ENCODE assay signal across 8 mouse cellular contexts in the genomic region with DNA sequence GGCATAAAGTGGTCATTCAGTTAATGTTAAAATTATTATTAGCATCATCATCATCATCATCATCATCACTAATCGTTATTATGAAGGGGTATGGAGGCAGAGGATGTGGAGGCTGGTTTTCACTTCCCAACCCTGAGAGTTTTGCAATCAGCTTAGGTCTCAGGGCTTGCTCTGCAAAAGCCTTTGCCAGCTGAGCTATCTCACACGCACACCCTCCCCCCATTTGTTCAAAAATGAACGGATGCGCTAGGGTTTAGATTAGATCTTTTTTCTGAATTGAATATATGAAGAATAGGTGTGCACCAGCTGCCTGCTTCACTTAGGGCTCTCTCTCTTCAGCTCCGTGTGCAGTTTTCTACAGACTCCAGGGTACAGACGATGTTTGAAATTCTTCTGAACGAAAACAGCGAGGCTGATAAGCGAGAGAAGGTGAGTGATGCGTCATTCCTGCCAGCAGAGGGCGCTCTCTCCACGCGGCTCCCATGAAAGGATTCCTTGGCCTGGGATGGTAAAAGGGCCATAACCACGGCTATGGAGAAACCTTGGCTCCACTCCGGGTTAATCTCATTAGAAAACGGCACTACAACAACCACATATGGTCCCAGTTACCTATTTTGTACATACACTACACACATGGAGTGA. TPM values are rescaled to one million over a fixed set of nuclear protein-coding genes. Genes with fewer than 3 reads are reported as not detected.
A peak's percentile ranks its signal among the peaks of the same experiment; 100 is the strongest.
DNase-seq lines count a peak whose midpoint lies in the region; ATAC-seq and TF ChIP-seq lines count a peak whose summit lies in the region.

No protein-coding gene starts in this region.

- H3K9me3 ChIP-seq in forebrain, postnatal 0 days (ENCODE audit: low read length): no peaks in the 10 kb centered on the region
- H3K9me3 ChIP-seq in hindbrain, embryonic 12.5 days (replicated peaks): no peaks in the 10 kb centered on the region

- no peaks in the 10 kb centered on the region for H3K36me3 ChIP-seq in forebrain, postnatal 0 days (ENCODE audit: insufficient read depth)
- no peaks in the 10 kb centered on the region for H3K36me3 ChIP-seq in hindbrain, embryonic 12.5 days

- peak overlapping the region; percentile 37 for H3K4me2 ChIP-seq in forebrain, postnatal 0 days (ENCODE audit: low read depth)
- peak overlapping the region; percentile 49 for H3K4me2 ChIP-seq in hindbrain, embryonic 12.5 days (replicated peaks)

- H3K4me3 ChIP-seq in cerebellum, adult 2 months (replicated peaks; ENCODE audit: insufficient read depth, low read depth, low read length): no peak overlapping the region
- no peak overlapping the region for H3K4me3 ChIP-seq in forebrain, postnatal 0 days (ENCODE audit: low read depth, low read length)
- no peak overlapping the region for H3K4me3 ChIP-seq in hindbrain, embryonic 12.5 days

- no peak overlapping the region for H3K9ac ChIP-seq in forebrain, postnatal 0 days
- H3K9ac ChIP-seq in hindbrain, embryonic 12.5 days: no peak overlapping the region

- TF ChIP-seq POLR2A in cerebellum, adult 2 months (IDR thresholded peaks at IDR 0.05; ENCODE audit: borderline replicate concordance, insufficient read depth, low read length): no peak

- no peaks in the 10 kb centered on the region for H3K27me3 ChIP-seq in cerebellum, adult 2 months (ENCODE audit: control insufficient read depth, insufficient read depth, low read length)
- 0 out of 2 replicates have a peak, but pooled peaks cover under 1% of the 10 kb centered on the region for H3K27me3 ChIP-seq in forebrain, postnatal 0 days (ENCODE audit: insufficient read depth, low read length)
- H3K27me3 ChIP-seq in hindbrain, embryonic 12.5 days: peaks cover 27% of the 10 kb centered on the region

- peak; percentile 96 for TF ChIP-seq CTCF in cerebellum, adult 2 months (IDR thresholded peaks at IDR 0.05; ENCODE audit: borderline replicate concordance, insufficient read depth, low read depth, low read length)
- TF ChIP-seq CTCF in forebrain, postnatal 0 days (IDR thresholded peaks at IDR 0.05; ENCODE audit: low read depth): peak; percentile 99

- 8% methylated on average over 16 of the region's 16 CpGs for WGBS in cerebellum, adult 2 months
- WGBS in forebrain, postnatal 0 days: 8% methylated on average over 16 of the region's 16 CpGs
- 9% methylated on average over 16 of the region's 16 CpGs for WGBS in hindbrain, embryonic 12.5 days

- ATAC-seq in forebrain, postnatal 0 days: peak; percentile 84
- ATAC-seq in hindbrain, embryonic 12.5 days (ENCODE audit: low FRiP score): 0 out of 2 replicates have a peak, but pooled peaks have one; percentile 54

- no peak overlapping the region for H3K27ac ChIP-seq in cerebellum, adult 2 months (ENCODE audit: insufficient read depth, low read length)
- no peak overlapping the region for H3K27ac ChIP-seq in forebrain, postnatal 0 days (ENCODE audit: low read depth, low read length)
- H3K27ac ChIP-seq in hindbrain, embryonic 12.5 days: no peak overlapping the region

- DNase-seq in NIH3T3 (ENCODE audit: low read depth): peak; percentile 87
- DNase-seq in cerebellum, adult 2 months: peak; percentile 60 to 78
- DNase-seq in forebrain, postnatal 0 days: peak; percentile 89
- peak; percentile 68 to 70 for DNase-seq in layer of hippocampus, postnatal 14 days (ENCODE audit: low spot score in 2 of 2)
- peak; percentile 88 for DNase-seq in lung, postnatal 14 days
- peak; percentile 85 for DNase-seq in retina, postnatal 1 day
- peak; percentile 62 for DNase-seq in urinary bladder, adult 2 months (ENCODE audit: low spot score)

- H3K4me1 ChIP-seq in cerebellum, adult 2 months (ENCODE audit: control insufficient read depth, insufficient read depth, low read length): no peaks in the 10 kb centered on the region
- H3K4me1 ChIP-seq in forebrain, postnatal 0 days (ENCODE audit: insufficient read depth): no peaks in the 10 kb centered on the region
- H3K4me1 ChIP-seq in hindbrain, embryonic 12.5 days: no peaks in the 10 kb centered on the region

RNA-seq across cellular contexts. Expression of a gene that starts 4.5 kb away (rescaled TPM):
- polyA plus RNA-seq in cerebellum, adult 2 months (2012; rRNA removed): 1.9 and 2.3 TPM in 2 replicates
- total RNA-seq in forebrain, postnatal 0 days (2014; rRNA removed): 1.4 and 3.0 TPM in 2 replicates
- 2.2 and 2.4 TPM in 2 replicates for polyA plus RNA-seq in forebrain, postnatal 0 days (2015; fragmentation: Nextera tagmentation; extraction: Ambion mirVana)
- polyA plus RNA-seq in hindbrain, embryonic 12.5 days (2016; fragmentation: Nextera tagmentation; extraction: Ambion mirVana): 1.4 and 4.1 TPM in 2 replicates
- total RNA-seq in layer of hippocampus, postnatal 14 days (2021): 1 to 10 TPM; 4.0 to 5.8 TPM
- 4.4 and 6.7 TPM in 2 replicates for polyA plus RNA-seq in urinary bladder, adult 2 months (2012; rRNA removed)

RNA-seq across cellular contexts. Expression of a gene that starts 6.6 kb away (rescaled TPM):
- polyA plus RNA-seq in cerebellum, adult 2 months (2012; rRNA removed): 39.5 and 43.0 TPM in 2 replicates
- total RNA-seq in forebrain, postnatal 0 days (2014; rRNA removed): 31.5 and 34.9 TPM in 2 replicates
- polyA plus RNA-seq in forebrain, postnatal 0 days (2015; fragmentation: Nextera tagmentation; extraction: Ambion mirVana): 26.4 and 27.2 TPM in 2 replicates
- polyA plus RNA-seq in hindbrain, embryonic 12.5 days (2016; fragmentation: Nextera tagmentation; extraction: Ambion mirVana): 32.1 and 32.7 TPM in 2 replicates
- 10 to 100 TPM; 34.4 to 35.1 TPM for total RNA-seq in layer of hippocampus, postnatal 14 days (2021)
- polyA plus RNA-seq in urinary bladder, adult 2 months (2012; rRNA removed): 26.2 and 33.7 TPM in 2 replicates

RNA-seq across cellular contexts. Expression of a gene that starts 22.9 kb away (rescaled TPM):
- polyA plus RNA-seq in cerebellum, adult 2 months (2012; rRNA removed): not detected in 2 replicates
- not detected in 2 replicates for total RNA-seq in forebrain, postnatal 0 days (2014; rRNA removed)
- polyA plus RNA-seq in forebrain, postnatal 0 days (2015; fragmentation: Nextera tagmentation; extraction: Ambion mirVana): 0.06 and 0.29 TPM in 2 replicates
- polyA plus RNA-seq in hindbrain, embryonic 12.5 days (2016; fragmentation: Nextera tagmentation; extraction: Ambion mirVana): 0.65 and 0.68 TPM in 2 replicates
- total RNA-seq in layer of hippocampus, postnatal 14 days (2021): not detected
- 0.04 and 0.06 TPM in 2 replicates for polyA plus RNA-seq in urinary bladder, adult 2 months (2012; rRNA removed)

RNA-seq across cellular contexts. Expression of a gene that starts 24.4 kb away (rescaled TPM):
- polyA plus RNA-seq in cerebellum, adult 2 months (2012; rRNA removed): 20.9 and 21.2 TPM in 2 replicates
- total RNA-seq in forebrain, postnatal 0 days (2014; rRNA removed): 8.6 and 9.5 TPM in 2 replicates
- 13.4 and 14.0 TPM in 2 replicates for polyA plus RNA-seq in forebrain, postnatal 0 days (2015; fragmentation: Nextera tagmentation; extraction: Ambion mirVana)
- polyA plus RNA-seq in hindbrain, embryonic 12.5 days (2016; fragmentation: Nextera tagmentation; extraction: Ambion mirVana): 10.9 and 12.6 TPM in 2 replicates
- 10 to 100 TPM; 12.5 to 13.2 TPM for total RNA-seq in layer of hippocampus, postnatal 14 days (2021)
- 18.0 and 18.6 TPM in 2 replicates for polyA plus RNA-seq in urinary bladder, adult 2 months (2012; rRNA removed)

RNA-seq across cellular contexts. Expression of a gene that starts 36.3 kb away (rescaled TPM):
- polyA plus RNA-seq in cerebellum, adult 2 months (2012; rRNA removed): 3.7 and 3.8 TPM in 2 replicates
- total RNA-seq in forebrain, postnatal 0 days (2014; rRNA removed): 2.6 and 5.4 TPM in 2 replicates
- polyA plus RNA-seq in forebrain, postnatal 0 days (2015; fragmentation: Nextera tagmentation; extraction: Ambion mirVana): 1.5 and 2.4 TPM in 2 replicates
- 1.1 and 1.3 TPM in 2 replicates for polyA plus RNA-seq in hindbrain, embryonic 12.5 days (2016; fragmentation: Nextera tagmentation; extraction: Ambion mirVana)
- total RNA-seq in layer of hippocampus, postnatal 14 days (2021): 1 to 10 TPM; 3.2 to 4.6 TPM
- 19.1 and 23.0 TPM in 2 replicates for polyA plus RNA-seq in urinary bladder, adult 2 months (2012; rRNA removed)
